ENCODE assay signal across 23 mouse cellular contexts in the genomic region with DNA sequence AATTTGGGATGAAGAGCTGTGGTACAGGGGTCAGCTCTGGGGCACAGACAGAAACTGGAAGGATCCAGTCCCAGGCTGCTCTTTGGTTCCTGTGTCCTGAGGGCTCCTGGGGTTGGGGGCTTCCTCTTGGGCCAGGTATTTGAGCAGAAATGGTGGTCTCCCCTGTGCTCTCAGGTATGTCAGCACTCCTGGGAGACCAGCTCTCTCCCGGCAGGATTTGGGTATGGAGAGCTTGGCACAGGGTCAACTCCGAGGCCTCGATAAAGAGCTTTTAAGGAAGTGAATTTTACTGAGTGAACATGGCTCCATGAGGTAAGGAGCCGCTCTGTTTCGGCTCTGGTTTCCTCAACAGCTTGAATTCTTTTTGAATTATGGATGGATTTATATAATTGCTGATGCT.
"Had no signal": no experiment of that assay in that cellular context is flagged by ENCODE, and none has a peak within 500 bp of the region (broad histone marks: within the 10 kb centered on the region; RNA-seq: fewer than 3 reads in every experiment).

No protein-coding gene starts in this region.

- DNase-seq: gastrocnemius, postnatal 14 days; gastrocnemius, postnatal 36 days; heart, adult 18-20 months; heart, postnatal 10 days; kidney, adult 11 months; kidney, adult 2 months; kidney, adult 9 months; kidney, postnatal 14 days; kidney, postnatal 36 days; layer of hippocampus, adult 9-11 months; layer of hippocampus, postnatal 36 days; left cerebral cortex, postnatal 4 days had no signal

- H3K36me3 ChIP-seq: heart, embryonic 10.5 days; heart, embryonic 12.5 days; hindbrain, embryonic 13.5 days; hindbrain, embryonic 15.5 days; intestine, embryonic 15.5 days; kidney, embryonic 15.5 days; limb, embryonic 13.5 days; limb, embryonic 15.5 days; liver, embryonic 12.5 days had no signal

- H3K4me1 ChIP-seq: heart, embryonic 10.5 days; heart, embryonic 12.5 days; hindbrain, embryonic 13.5 days; hindbrain, embryonic 15.5 days; intestine, embryonic 15.5 days; kidney, embryonic 15.5 days; limb, embryonic 13.5 days; limb, embryonic 15.5 days; liver, embryonic 12.5 days had no signal

- H3K27ac ChIP-seq: heart, embryonic 10.5 days; hindbrain, embryonic 13.5 days; hindbrain, embryonic 15.5 days; hindbrain, postnatal 0 days; intestine, embryonic 15.5 days; kidney, embryonic 15.5 days; kidney, postnatal 0 days; limb, embryonic 13.5 days; limb, embryonic 15.5 days; liver, embryonic 12.5 days had no signal

- H3K4me3 ChIP-seq: heart, embryonic 10.5 days; heart, embryonic 12.5 days; hindbrain, embryonic 13.5 days; hindbrain, embryonic 15.5 days; intestine, embryonic 15.5 days; kidney, embryonic 15.5 days; limb, embryonic 13.5 days; limb, embryonic 15.5 days; liver, embryonic 12.5 days had no signal
